ENCODE assay signal across 11 mouse cellular contexts in the genomic region with DNA sequence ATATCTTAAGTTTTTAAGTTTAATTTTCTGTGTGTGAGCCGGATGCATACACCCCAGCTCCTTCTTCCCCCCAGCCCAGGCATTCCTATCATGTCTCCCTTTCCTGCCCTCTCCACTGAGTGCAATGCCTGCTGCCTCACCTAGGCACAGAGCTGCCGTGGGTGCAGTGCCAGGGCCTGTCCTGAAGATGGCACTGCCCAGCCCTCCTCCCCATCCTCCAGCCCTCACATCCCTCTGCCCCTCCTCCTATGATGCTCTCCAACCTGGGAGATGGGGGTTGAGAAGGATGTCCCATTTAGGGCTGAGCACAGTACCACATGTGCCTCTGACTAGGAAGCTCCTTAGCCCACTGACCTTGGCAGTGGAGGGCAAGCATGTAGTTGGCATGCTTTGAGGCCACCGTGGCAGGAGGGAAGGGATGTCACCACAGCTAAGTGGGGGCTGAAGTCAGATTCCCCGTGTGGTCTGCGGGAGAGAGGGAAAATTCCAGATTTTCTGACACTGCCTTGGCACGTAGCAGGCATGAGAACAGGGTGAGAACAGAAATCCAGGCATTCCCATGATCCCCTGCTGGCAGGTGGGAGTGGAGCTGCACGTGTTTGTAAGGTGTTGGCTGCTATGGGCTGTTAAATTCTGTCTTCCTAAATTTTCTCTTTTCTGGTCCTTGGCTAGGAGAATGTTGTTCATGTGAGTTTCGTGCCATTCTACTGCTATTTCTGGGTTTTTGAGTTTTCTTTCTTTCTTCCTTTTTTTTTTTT. TPM values are rescaled to one million over a fixed set of nuclear protein-coding genes. Genes with fewer than 3 reads are reported as not detected.
A peak's percentile ranks its signal among the peaks of the same experiment; 100 is the strongest.
DNase-seq lines count a peak whose midpoint lies in the region; ATAC-seq and TF ChIP-seq lines count a peak whose summit lies in the region.
"Had no signal": no experiment of that assay in that cellular context is flagged by ENCODE, and none has a peak within 500 bp of the region (broad histone marks: within the 10 kb centered on the region; RNA-seq: fewer than 3 reads in every experiment).

No protein-coding gene starts in this region.

- TF ChIP-seq EP300 in lung, postnatal 0 days (IDR thresholded peaks at IDR 0.05), result no peak

- H3K36me3 ChIP-seq in forebrain, postnatal 0 days (ENCODE audit: insufficient read depth), result peaks cover 36% of the 10 kb centered on the region
- peaks cover 90% of the 10 kb centered on the region for H3K36me3 ChIP-seq in forebrain, embryonic 10.5 days (replicated peaks)
- H3K36me3 ChIP-seq in lung, postnatal 0 days (ENCODE audit: insufficient read depth, low read length), result peaks cover 3% of the 10 kb centered on the region; the same call in 1 of the 2 replicates
- H3K36me3 ChIP-seq in G1E (replicated peaks), result peaks cover 46% of the 10 kb centered on the region

- ATAC-seq in forebrain, postnatal 0 days, result 0 out of 2 replicates have a peak, but pooled peaks have one; percentile 14
- ATAC-seq in lung, postnatal 0 days, result no peak
- ATAC-seq in G1E (ENCODE audit: extremely low read depth, insufficient number of reproducible peaks, low FRiP score, poor library complexity, severe bottlenecking), result peak; percentile 34; the same call in 1 of the 2 replicates
- ATAC-seq in megakaryocyte, adult 5-6 weeks (ENCODE audit: poor library complexity, severe bottlenecking), result peak; percentile 89

- no peak overlapping the region for H3K4me3 ChIP-seq in forebrain, postnatal 0 days (ENCODE audit: low read depth, low read length)
- no peak overlapping the region for H3K4me3 ChIP-seq in forebrain, embryonic 10.5 days
- H3K4me3 ChIP-seq in lung, postnatal 0 days (ENCODE audit: low read depth, low read length), result no peak overlapping the region
- no peak overlapping the region for H3K4me3 ChIP-seq in G1E (ENCODE audit: low read depth, low read length)
- H3K4me3 ChIP-seq: heart, embryonic 12.5 days; neural tube, embryonic 13.5 days had no signal

- TF ChIP-seq CTCF in forebrain, postnatal 0 days (IDR thresholded peaks at IDR 0.05; ENCODE audit: low read depth), result peak; percentile 43
- peak; percentile 56 for TF ChIP-seq CTCF in lung, postnatal 0 days (IDR thresholded peaks at IDR 0.05)
- peak; percentile 24; the same call in 1 of the 2 replicates for TF ChIP-seq CTCF in G1E (IDR thresholded peaks at IDR 0.05; ENCODE audit: low read depth, low read length)

- H3K27me3 ChIP-seq in forebrain, postnatal 0 days (ENCODE audit: insufficient read depth, low read length), result no peaks in the 10 kb centered on the region
- H3K27me3 ChIP-seq in forebrain, embryonic 10.5 days (ENCODE audit: poor library complexity, severe bottlenecking), result no peaks in the 10 kb centered on the region
- H3K27me3 ChIP-seq in lung, postnatal 0 days (replicated peaks; ENCODE audit: insufficient read depth, low read length), result no peaks in the 10 kb centered on the region
- no peaks in the 10 kb centered on the region for H3K27me3 ChIP-seq in G1E (ENCODE audit: insufficient read depth, low read length)
- H3K27me3 ChIP-seq: heart, embryonic 12.5 days; neural tube, embryonic 13.5 days had no signal

- H3K9me3 ChIP-seq in forebrain, postnatal 0 days (ENCODE audit: low read length), result no peaks in the 10 kb centered on the region
- peaks cover 3% of the 10 kb centered on the region; the same call in 1 of the 2 replicates for H3K9me3 ChIP-seq in forebrain, embryonic 10.5 days
- no peaks in the 10 kb centered on the region for H3K9me3 ChIP-seq in lung, postnatal 0 days (ENCODE audit: low read length)
- no peaks in the 10 kb centered on the region for H3K9me3 ChIP-seq in G1E (replicated peaks)
- H3K9me3 ChIP-seq: neural tube, embryonic 13.5 days had no signal

- H3K27ac ChIP-seq in forebrain, postnatal 0 days (ENCODE audit: low read depth, low read length), result no peak overlapping the region
- no peak overlapping the region for H3K27ac ChIP-seq in forebrain, embryonic 10.5 days
- H3K27ac ChIP-seq in lung, postnatal 0 days (ENCODE audit: low read length), result no peak overlapping the region
- H3K27ac ChIP-seq: neural tube, embryonic 13.5 days had no signal

- no peak for DNase-seq in forebrain, postnatal 0 days
- DNase-seq in forebrain, embryonic 10.5 days (ENCODE audit: extremely low spot score, low spot score), result no peak
- DNase-seq in lung, postnatal 0 days (ENCODE audit: low spot score), result no peak
- no peak for DNase-seq in lung, postnatal 10 days
- no peak for DNase-seq in G1E (ENCODE audit: low spot score)
- DNase-seq in urinary bladder, adult 18-20 months (ENCODE audit: low spot score in 2 of 2), result no peak
- DNase-seq in urinary bladder, adult 2 months (ENCODE audit: low spot score), result no peak
- DNase-seq: kidney, adult 9 months had no signal

- H3K4me2 ChIP-seq in forebrain, postnatal 0 days (ENCODE audit: low read depth), result no peak overlapping the region
- no peak overlapping the region for H3K4me2 ChIP-seq in lung, postnatal 0 days (replicated peaks; ENCODE audit: low read depth, low read length)
- H3K4me2 ChIP-seq: heart, embryonic 12.5 days; neural tube, embryonic 13.5 days had no signal

- H3K9ac ChIP-seq in forebrain, postnatal 0 days, result no peak overlapping the region
- no peak overlapping the region for H3K9ac ChIP-seq in lung, postnatal 0 days (replicated peaks; ENCODE audit: low read depth)
- H3K9ac ChIP-seq: heart, embryonic 12.5 days; neural tube, embryonic 13.5 days had no signal

- H3K4me1 ChIP-seq in forebrain, postnatal 0 days (ENCODE audit: insufficient read depth), result no peaks in the 10 kb centered on the region
- no peaks in the 10 kb centered on the region for H3K4me1 ChIP-seq in forebrain, embryonic 10.5 days
- H3K4me1 ChIP-seq in lung, postnatal 0 days (ENCODE audit: insufficient read depth, low read depth, low read length), result no peaks in the 10 kb centered on the region
- H3K4me1 ChIP-seq in G1E (ENCODE audit: insufficient read depth, low read depth, low read length), result no peaks in the 10 kb centered on the region
- H3K4me1 ChIP-seq: heart, embryonic 12.5 days; neural tube, embryonic 13.5 days had no signal

- 82% methylated on average over 8 of the region's 8 CpGs for WGBS in forebrain, postnatal 0 days
- WGBS in forebrain, embryonic 10.5 days, result 93% methylated on average over 8 of the region's 8 CpGs
- 83% methylated on average over 8 of the region's 8 CpGs for WGBS in lung, postnatal 0 days

RNA-seq across cellular contexts. Expression of a gene that starts 35.7 kb away (rescaled TPM):
- total RNA-seq in forebrain, postnatal 0 days (2014; rRNA removed), result 33.4 and 38.8 TPM in 2 replicates
- 26.1 and 38.8 TPM in 2 replicates for polyA plus RNA-seq in forebrain, postnatal 0 days (2015; fragmentation: Nextera tagmentation; extraction: Ambion mirVana)
- 30.5 and 31.5 TPM in 2 replicates for polyA plus RNA-seq in forebrain, embryonic 10.5 days (2016; fragmentation: Nextera tagmentation; extraction: Ambion mirVana)
- polyA plus RNA-seq in lung, postnatal 0 days (2015; fragmentation: Nextera tagmentation; extraction: Ambion mirVana), result 14.3 and 16.2 TPM in 2 replicates
- total RNA-seq in G1E (2014; fragmentation: Nextera tagmentation), result 12.6 and 21.2 TPM in 2 replicates
- total RNA-seq in G1E (2017), result 10.9 and 25.1 TPM in 2 replicates
- 8.7 and 9.8 TPM in 2 replicates for polyA plus RNA-seq in G1E (2012)
- total RNA-seq in megakaryocyte, adult 5-6 weeks (2015), result 4.9 and 6.2 TPM in 2 replicates
- total RNA-seq in megakaryocyte, adult 5-6 weeks (2017), result 1.3 and 1.7 TPM in 2 replicates
- polyA plus RNA-seq in urinary bladder, adult 2 months (2012; rRNA removed), result 7.2 and 9.5 TPM in 2 replicates
